Mouse (Mus musculus): ENCODE measurements at regions not wholly inside any gene's neighbourhood (a gene's known extent, or its start where the extent isn't known, plus 50 kb on each side); places are given as distances from the start of the nearest gene placed in this dataset.

DNA sequence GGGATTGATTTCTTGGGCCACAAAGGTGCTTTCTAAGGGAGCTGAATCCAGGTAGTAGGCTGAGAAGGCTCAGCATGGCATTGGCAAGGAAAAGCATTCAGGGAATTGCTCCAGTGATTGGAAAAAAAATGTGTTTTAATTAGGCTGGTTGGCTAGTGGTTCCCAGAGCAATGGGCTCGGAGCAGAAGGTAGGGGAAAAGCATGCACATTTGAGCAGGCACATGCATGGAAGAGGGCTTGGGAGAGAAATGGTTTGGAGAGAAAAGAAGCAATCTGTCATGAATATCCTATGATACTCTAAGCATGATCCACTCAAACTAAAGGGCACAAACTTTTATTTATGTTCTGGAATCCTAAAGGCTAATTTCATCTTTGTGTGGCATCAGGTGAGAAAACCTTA, 150.9 kb upstream of the Ppargc1a start:
- WGBS, result 68% methylated on average over 1 of the region's 1 CpGs
- H3K36me3 ChIP-seq (ENCODE audit: control insufficient read depth, insufficient read depth, low read length), result no peaks in the 10 kb centered on the region
- H3K27me3 ChIP-seq (ENCODE audit: control insufficient read depth, insufficient read depth, low read length), result no peaks in the 10 kb centered on the region
- H3K9ac ChIP-seq (ENCODE audit: low read depth, low read length), result no peak overlapping the region
- DNase-seq (ENCODE audit: extremely low read depth, low read depth, low spot score), result no peak
- H3K79me2 ChIP-seq (ENCODE audit: control insufficient read depth, insufficient read depth, low read length), result no peaks in the 10 kb centered on the region
- no peak for TF ChIP-seq CTCF (IDR thresholded peaks at IDR 0.05; ENCODE audit: low read depth, low read length)
- TF ChIP-seq POLR2A (IDR thresholded peaks at IDR 0.05; ENCODE audit: extremely low read depth, insufficient read depth, low read length), result no peak
- no peak overlapping the region for H3K4me3 ChIP-seq (ENCODE audit: insufficient read depth, low read depth, low read length)
- H3K27ac ChIP-seq (replicated peaks; ENCODE audit: insufficient read depth, low read depth, low read length), result no peak overlapping the region
- no peaks in the 10 kb centered on the region for H3K4me1 ChIP-seq (ENCODE audit: control insufficient read depth, insufficient read depth, low read length)

DNA sequence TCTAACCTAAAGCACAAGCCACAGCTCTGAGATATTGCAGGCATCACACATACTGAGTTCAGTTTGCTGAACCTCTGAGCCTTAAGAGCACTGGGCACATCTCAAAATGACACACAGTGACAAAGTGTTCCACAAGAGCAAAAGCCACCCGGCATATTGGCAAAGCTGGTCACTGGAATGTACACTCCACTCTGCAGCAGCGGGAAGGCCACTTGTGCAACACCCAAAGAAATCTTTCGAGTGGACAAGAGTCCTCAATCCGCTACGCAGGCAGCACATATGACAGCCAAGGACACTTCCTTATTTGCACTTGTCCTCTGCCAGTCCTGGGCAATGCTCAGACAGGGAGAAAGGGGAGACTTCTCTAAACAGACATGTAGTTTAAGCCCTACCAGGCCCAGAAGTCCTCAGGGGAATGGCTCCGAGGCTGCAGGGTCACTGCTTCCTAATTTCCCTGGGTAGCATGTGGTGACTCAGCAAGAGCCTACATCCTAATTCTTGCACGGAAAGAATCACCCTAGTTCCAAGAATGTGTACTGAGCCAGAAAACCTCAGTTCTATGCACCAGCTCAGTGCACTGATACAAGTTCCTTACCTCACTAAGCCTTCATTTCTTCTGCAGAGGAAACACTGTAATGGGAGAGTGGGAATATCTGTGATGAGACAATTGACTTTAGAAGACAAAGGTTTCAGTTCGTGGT, 144.5 kb upstream of the Ppargc1a start:
- no peak for TF ChIP-seq POLR2A (IDR thresholded peaks at IDR 0.05; ENCODE audit: extremely low read depth, insufficient read depth, low read length)
- WGBS, result 72% methylated on average over 8 of the region's 8 CpGs
- Histone ChIP-seq H3K36me3 (ENCODE audit: control insufficient read depth, insufficient read depth, low read length) (no peaks in the 10 kb centered on the region), H3K27ac (replicated peaks; ENCODE audit: insufficient read depth, low read depth, low read length) (no peak overlapping the region), H3K9ac (ENCODE audit: low read depth, low read length) (no peak overlapping the region), H3K27me3 (ENCODE audit: control insufficient read depth, insufficient read depth, low read length) (no peaks in the 10 kb centered on the region), H3K4me1 (ENCODE audit: control insufficient read depth, insufficient read depth, low read length) (no peaks in the 10 kb centered on the region), H3K79me2 (ENCODE audit: control insufficient read depth, insufficient read depth, low read length) (no peaks in the 10 kb centered on the region), H3K4me3 (ENCODE audit: insufficient read depth, low read depth, low read length) (no peak overlapping the region)
- DNase-seq (ENCODE audit: extremely low read depth, low read depth, low spot score), result no peak

DNA sequence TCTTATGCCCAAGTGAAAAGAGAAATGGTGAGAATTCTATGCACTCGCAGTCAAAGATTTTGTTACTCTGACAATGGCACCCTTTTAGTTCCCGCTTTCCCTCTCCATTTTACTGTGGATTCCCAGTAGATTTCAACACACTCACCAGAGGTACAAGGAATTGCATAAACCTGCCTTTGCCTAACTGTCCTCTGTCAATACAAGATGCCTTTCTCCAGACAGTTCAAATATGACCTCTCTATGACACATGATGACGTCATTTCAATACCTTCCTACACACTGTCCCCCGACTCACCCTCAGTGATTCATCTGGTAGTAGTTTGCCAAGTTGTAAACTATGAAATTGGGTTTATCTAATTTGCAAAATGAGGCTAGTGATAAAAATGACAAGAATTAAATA, 143.1 kb upstream of the Ppargc1a start:
- Histone ChIP-seq H3K4me3 (ENCODE audit: insufficient read depth, low read depth, low read length) (no peak overlapping the region), H3K27me3 (ENCODE audit: control insufficient read depth, insufficient read depth, low read length) (no peaks in the 10 kb centered on the region), H3K79me2 (ENCODE audit: control insufficient read depth, insufficient read depth, low read length) (no peaks in the 10 kb centered on the region), H3K4me1 (ENCODE audit: control insufficient read depth, insufficient read depth, low read length) (no peaks in the 10 kb centered on the region), H3K27ac (replicated peaks; ENCODE audit: insufficient read depth, low read depth, low read length) (no peak overlapping the region), H3K9ac (ENCODE audit: low read depth, low read length) (no peak overlapping the region), H3K36me3 (ENCODE audit: control insufficient read depth, insufficient read depth, low read length) (no peaks in the 10 kb centered on the region)
- no peak for DNase-seq (ENCODE audit: extremely low read depth, low read depth, low spot score)
- WGBS, result 48% methylated on average over 4 of the region's 4 CpGs
- TF ChIP-seq POLR2A (IDR thresholded peaks at IDR 0.05; ENCODE audit: extremely low read depth, insufficient read depth, low read length), result no peak
- no peak for TF ChIP-seq CTCF (IDR thresholded peaks at IDR 0.05; ENCODE audit: low read depth, low read length)

DNA sequence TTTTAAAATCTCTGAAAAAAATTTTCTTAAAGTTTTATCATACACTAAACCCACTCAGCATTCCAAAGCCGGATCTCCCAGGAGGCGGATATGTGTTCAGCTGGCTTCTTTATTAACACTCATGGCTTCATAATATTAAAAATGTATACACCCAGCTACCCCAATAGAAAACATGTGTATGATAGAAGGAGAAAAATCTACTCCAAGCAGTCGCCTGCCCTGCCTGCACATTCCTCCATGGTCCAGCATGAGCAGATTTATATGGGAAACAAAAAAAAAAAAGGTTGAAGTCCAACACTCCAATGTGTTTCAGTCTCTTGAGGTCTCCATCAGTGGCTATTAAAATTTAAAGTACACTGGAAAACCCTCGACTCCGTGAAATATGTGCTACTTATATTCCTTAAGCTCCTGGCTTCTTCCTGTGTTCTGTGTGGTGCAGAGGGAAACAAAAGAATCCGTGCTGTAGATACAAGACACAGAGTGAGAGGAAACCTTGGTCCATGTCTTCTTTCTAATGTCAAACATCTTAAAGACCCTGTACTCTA, 142.0 kb upstream of the Ppargc1a start:
- no peak overlapping the region for H3K4me3 ChIP-seq (ENCODE audit: insufficient read depth, low read depth, low read length)
- no peak overlapping the region for H3K9ac ChIP-seq (ENCODE audit: low read depth, low read length)
- no peaks in the 10 kb centered on the region for H3K27me3 ChIP-seq (ENCODE audit: control insufficient read depth, insufficient read depth, low read length)
- no peak for DNase-seq (ENCODE audit: extremely low read depth, low read depth, low spot score)
- no peaks in the 10 kb centered on the region for H3K4me1 ChIP-seq (ENCODE audit: control insufficient read depth, insufficient read depth, low read length)
- no peak overlapping the region for H3K27ac ChIP-seq (replicated peaks; ENCODE audit: insufficient read depth, low read depth, low read length)
- H3K36me3 ChIP-seq (ENCODE audit: control insufficient read depth, insufficient read depth, low read length), result no peaks in the 10 kb centered on the region
- WGBS, result 91% methylated on average over 6 of the region's 6 CpGs
- TF ChIP-seq POLR2A (IDR thresholded peaks at IDR 0.05; ENCODE audit: extremely low read depth, insufficient read depth, low read length) (no peak), CTCF (IDR thresholded peaks at IDR 0.05; ENCODE audit: low read depth, low read length) (no peak)
- no peaks in the 10 kb centered on the region for H3K79me2 ChIP-seq (ENCODE audit: control insufficient read depth, insufficient read depth, low read length)

DNA sequence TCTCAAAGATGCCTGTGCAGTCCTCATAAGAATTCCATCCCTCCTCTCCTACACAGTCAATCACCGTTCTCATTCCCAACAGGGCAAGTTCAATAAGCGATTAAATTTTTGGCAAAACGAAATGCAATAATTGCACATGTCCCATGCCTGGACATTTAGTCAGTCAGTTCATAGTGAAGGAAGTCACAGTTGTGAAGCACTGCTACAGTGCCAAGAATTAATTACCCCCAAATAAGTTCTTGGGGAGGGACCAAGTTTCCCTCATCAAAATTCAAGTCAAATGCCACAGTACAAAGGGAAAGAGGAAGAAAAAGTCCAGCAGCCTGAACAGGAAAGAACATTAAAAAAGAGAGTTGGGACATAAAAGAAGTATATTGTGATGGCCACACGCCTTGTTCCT, 112.4 kb upstream of the Ppargc1a start:
- Histone ChIP-seq H3K9ac (ENCODE audit: low read depth, low read length) (no peak overlapping the region), H3K27ac (replicated peaks; ENCODE audit: insufficient read depth, low read depth, low read length) (no peak overlapping the region), H3K36me3 (ENCODE audit: control insufficient read depth, insufficient read depth, low read length) (no peaks in the 10 kb centered on the region), H3K4me1 (ENCODE audit: control insufficient read depth, insufficient read depth, low read length) (no peaks in the 10 kb centered on the region), H3K27me3 (ENCODE audit: control insufficient read depth, insufficient read depth, low read length) (no peaks in the 10 kb centered on the region), H3K79me2 (ENCODE audit: control insufficient read depth, insufficient read depth, low read length) (no peaks in the 10 kb centered on the region), H3K4me3 (ENCODE audit: insufficient read depth, low read depth, low read length) (no peak overlapping the region)
- peak; percentile 29 for DNase-seq (ENCODE audit: extremely low read depth, low read depth, low spot score)
- no peak for TF ChIP-seq CTCF (IDR thresholded peaks at IDR 0.05; ENCODE audit: low read depth, low read length)
- TF ChIP-seq POLR2A (IDR thresholded peaks at IDR 0.05; ENCODE audit: extremely low read depth, insufficient read depth, low read length), result no peak
- WGBS, result 84% methylated on average over 4 of the region's 4 CpGs

DNA sequence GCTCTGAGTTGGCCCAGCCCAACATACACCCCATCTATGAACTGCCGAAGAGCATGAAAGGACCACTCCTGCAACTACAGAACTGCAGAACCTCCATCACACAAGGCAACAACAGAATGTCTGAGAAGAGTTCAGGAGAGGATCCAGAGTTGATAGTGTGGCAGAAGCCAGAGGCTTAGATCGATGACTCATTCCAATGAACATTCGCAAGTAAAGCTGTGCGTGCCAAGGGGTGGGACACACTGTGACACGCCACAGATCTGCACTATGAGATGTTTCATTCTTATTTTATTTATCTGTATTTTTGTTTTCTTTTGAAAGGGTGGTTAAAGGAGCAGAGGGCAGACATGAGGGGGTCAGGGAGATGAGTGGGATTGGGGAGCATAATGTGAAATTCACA, 103.7 kb upstream of the Ppargc1a start:
- Histone ChIP-seq H3K27me3 (ENCODE audit: control insufficient read depth, insufficient read depth, low read length) (no peaks in the 10 kb centered on the region), H3K4me1 (ENCODE audit: control insufficient read depth, insufficient read depth, low read length) (no peaks in the 10 kb centered on the region), H3K36me3 (ENCODE audit: control insufficient read depth, insufficient read depth, low read length) (no peaks in the 10 kb centered on the region), H3K27ac (replicated peaks; ENCODE audit: insufficient read depth, low read depth, low read length) (no peak overlapping the region), H3K79me2 (ENCODE audit: control insufficient read depth, insufficient read depth, low read length) (no peaks in the 10 kb centered on the region), H3K4me3 (ENCODE audit: insufficient read depth, low read depth, low read length) (no peak overlapping the region), H3K9ac (ENCODE audit: low read depth, low read length) (no peak overlapping the region)
- no peak for TF ChIP-seq CTCF (IDR thresholded peaks at IDR 0.05; ENCODE audit: low read depth, low read length)
- TF ChIP-seq POLR2A (IDR thresholded peaks at IDR 0.05; ENCODE audit: extremely low read depth, insufficient read depth, low read length), result no peak
- 91% methylated on average over 5 of the region's 5 CpGs for WGBS
- no peak for DNase-seq (ENCODE audit: extremely low read depth, low read depth, low spot score)
